Mouse (Mus musculus) adrenal gland, postnatal 25 days (tissue): ENCODE data around the gene Lpar3. TPM values are rescaled to one million over a fixed set of nuclear protein-coding genes. Genes with fewer than 3 reads are reported as not detected.

Source experiments
- DNase-seq: peaks from one replicate; pipeline ENCODE4 v3.0.0; 2021; ENCODE audit warnings: mixed read lengths
- total RNA-seq: library from RNA; stranded (reverse); gene quantifications from 2 replicates; pipeline ENCODE4 v1.2.3, GENCODE M21; 2021

The Lpar3 gene
- total RNA-seq, 1 experiment from 2014 or later: 0.39 TPM

DNA sequence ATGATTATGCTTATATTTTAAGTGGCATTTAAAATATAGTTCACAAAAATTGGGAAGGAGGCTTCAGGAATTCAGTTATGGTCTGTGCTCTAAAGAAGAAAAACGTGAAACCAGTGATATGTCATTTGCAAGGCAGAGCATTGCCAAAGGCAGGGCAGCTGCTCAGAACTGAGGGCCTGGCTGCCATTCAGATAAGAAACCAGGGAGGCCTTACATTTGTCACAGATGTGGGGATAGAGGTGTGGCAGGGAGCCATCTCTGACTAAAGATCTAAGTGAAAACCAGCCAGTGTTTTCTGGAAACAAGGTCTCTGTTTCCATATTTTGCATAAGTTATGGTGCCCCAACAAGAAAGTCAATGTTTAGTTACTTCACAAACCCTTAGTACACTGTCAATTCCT is 41.8 kb downstream of the Lpar3 start:
- no peak for DNase-seq

DNA sequence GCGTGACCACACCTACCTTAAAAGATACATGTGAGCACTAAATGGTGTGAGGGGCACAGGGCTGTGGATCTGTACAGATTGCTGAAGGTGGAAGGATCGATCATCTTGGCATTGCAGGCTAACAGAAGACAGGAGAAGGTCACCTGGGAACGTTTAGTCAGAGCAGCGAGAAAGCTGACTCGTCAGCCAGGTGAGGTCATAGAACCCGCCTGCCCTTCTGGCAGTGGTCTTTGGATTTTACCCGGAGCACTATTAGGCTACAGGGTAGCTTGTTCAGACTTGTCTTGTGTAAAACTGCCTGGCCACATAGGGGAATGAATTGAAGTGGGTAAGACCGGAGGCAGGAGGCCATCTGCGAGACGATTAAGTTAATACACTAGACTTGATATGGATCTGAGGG is 43.4 kb downstream of the Lpar3 start:
- no peak for DNase-seq

- no peak for DNase-seq
Observed at GRCm38 (mm10) chr3:146265545-146266130, 44.9 kb downstream of the Lpar3 start.

- DNase-seq: no peak
Observed at GRCm38 (mm10) chr3:146268024-146268801, 47.5 kb downstream of the Lpar3 start.

DNA sequence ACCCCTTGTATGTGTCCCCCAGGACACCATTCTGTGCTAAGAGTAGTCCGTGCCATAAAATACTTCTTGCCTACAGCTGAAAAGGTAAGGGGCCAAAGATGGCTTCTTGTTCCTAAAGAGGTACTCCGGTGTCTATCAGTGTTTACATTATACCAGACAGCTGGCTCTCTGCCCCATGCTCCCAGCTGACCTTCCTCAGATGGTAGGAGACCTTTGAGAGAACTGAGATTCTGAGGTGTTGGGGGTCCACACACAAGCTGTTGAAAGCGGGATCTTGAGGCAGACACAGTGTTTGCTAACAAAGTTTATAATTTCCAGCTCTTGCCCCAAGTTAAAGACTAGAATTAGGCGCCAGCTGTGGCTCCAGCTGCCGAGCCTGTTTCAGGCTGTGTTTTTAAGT is 53.7 kb downstream of the Lpar3 start:
- no peak for DNase-seq

- DNase-seq: no peak
Observed at GRCm38 (mm10) chr3:146275360-146276025, 54.7 kb downstream of the Lpar3 start.

- no peak for DNase-seq
Observed at GRCm38 (mm10) chr3:146276026-146276409, 55.3 kb downstream of the Lpar3 start.

DNA sequence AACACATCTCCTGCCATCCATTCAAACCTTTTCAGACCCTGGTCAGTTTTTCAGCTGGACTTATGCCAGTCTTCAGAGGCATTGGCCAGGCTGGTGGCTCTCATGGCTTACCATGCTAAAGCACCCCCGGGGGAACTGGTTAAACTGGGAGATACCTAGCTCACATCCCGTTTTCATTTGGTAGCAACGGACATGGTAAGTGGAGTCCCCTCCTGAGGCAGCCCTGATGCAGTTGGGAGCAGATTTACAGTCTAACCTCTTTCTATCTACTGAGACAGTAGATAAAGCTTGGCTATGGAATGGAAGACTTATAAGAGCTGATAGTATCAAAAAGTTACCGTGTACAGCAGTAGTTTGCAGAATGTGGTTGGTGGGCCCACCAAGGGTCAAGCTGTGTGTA is 56.2 kb downstream of the Lpar3 start:
- DNase-seq: no peak

DNA sequence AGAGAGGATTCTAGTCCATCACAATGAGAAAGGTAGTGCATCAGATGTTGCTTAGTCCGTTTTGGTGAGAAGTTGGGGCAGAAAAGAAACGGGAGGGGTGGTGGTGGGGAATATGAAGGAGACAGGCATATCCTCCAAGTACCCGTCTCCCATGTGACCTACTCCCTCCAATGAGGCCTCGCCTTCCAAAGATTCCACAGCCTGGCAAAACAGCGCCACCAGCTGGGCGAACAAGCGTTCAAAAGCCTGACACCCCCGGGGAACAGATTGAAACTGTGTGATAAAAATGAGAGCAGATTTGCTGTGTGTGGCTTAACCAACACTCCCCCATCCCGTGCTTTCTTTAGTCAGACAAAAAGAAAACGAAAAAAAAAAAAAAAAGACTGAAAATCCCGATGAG is 56.7 kb downstream of the Lpar3 start:
- DNase-seq: peak; percentile 72

DNA sequence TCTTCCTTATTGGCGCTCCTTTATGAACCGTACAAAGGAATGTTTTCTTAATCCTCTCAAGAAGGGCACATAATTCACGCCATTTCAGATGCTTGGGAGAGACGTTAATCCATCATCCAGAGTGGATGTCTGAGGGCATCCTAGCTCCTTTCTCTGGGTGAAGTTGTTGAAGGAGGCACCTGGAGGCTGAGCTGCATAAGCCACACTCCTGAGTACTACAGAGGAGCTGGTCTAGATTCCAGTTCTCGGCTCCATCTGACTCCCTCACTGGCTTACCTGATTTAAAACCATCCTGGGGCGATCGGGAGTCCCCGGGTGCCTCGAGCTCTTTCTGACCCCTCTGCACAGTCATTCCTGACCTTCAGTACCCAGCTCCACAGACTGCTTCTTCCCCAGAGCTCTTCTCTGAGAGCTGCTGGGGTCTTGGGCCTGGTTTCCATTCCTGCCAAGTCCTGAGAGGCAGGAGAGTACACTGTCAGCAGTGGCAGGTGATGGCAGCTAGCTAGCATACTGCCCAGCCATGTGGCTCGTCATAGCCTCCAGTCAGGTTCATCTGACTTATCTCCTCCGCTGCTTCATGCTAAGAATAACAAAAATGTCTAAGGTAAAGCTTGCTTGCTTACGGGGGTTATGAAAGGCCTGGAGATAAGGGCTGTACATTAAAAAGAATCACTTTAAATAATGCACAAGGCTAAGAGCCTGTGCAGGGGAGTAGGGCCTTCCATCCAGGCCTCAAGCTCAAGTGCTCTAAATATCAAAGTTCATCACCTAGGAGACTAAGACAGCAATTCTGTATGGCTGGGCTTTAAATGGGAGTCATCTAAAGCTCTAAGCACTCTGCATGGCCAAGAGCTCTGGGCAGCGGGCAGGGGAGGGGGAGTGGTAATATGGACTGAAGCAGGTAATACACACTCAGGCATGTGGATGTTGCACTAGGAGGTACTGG is 57.7 kb downstream of the Lpar3 start:
- DNase-seq: no peak

GRCm38 (mm10) chr3:146283732-146284361 is 63.1 kb downstream of the Lpar3 start:
- DNase-seq: no peak

- DNase-seq: no peak
Observed at GRCm38 (mm10) chr3:146286118-146286517, 65.4 kb downstream of the Lpar3 start.

GRCm38 (mm10) chr3:146291928-146292327 is 71.2 kb downstream of the Lpar3 start:
- DNase-seq: no peak

DNA sequence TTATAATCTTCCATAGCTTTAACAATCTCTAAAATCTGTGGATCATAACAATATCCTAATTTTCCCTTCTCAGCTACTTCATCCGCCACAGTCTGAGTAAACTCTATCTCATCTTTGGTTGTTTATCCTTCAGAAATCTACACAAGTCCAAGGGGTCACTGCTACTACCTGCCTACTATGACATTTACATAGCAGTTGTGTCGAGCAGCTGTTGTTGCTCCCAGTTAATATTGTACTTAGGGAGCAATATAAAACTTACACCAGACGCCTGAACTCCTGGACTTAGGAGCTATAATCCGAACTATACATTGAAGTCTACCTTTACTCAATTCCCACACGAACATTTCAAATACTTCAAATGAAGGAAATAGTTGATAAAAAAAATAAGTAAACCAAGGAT is 71.8 kb downstream of the Lpar3 start:
- DNase-seq: no peak

DNA sequence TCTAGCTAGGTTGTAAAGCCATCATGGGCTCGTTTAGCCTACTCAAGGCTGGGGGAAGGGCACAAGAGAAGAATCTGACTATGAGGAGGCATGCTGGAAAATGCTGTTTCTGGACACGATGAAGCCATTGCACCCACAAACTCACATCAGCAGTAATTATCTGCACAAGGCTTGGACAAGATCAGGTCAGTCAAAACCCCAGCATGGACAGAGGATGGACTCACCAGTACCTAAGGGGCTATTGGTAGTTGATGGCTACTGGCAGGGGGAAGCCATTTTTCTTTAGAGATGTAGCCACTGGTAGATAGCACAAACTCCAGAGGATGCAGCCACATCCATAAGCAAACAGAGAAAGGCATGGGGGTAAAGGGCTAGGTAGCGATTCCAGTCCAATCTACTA is 81.7 kb downstream of the Lpar3 start:
- no peak for DNase-seq

DNA sequence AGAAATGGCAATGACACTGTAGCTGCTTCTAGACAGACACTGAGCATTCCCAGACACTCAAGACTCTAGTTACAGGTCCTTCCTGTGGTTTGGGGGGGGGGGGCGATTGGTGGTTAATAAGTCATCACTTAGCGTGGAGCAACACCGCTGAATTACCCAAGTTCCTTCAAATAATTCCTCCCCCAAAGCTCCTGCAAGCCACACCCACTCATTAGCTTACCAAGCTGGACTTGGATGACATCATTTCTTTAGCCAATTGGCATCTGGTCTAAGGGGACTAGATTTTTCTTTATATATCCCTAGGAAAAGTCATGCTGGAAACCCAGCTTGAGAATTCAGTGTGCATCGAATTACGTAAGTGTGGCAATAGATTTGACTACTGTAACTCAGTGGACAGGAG is 82.4 kb downstream of the Lpar3 start:
- DNase-seq: no peak

- DNase-seq: no peak
Observed at GRCm38 (mm10) chr3:146304556-146305405, 84.0 kb downstream of the Lpar3 start.

- no peak for DNase-seq
Observed at GRCm38 (mm10) chr3:146307341-146307740, 86.6 kb downstream of the Lpar3 start.

DNA sequence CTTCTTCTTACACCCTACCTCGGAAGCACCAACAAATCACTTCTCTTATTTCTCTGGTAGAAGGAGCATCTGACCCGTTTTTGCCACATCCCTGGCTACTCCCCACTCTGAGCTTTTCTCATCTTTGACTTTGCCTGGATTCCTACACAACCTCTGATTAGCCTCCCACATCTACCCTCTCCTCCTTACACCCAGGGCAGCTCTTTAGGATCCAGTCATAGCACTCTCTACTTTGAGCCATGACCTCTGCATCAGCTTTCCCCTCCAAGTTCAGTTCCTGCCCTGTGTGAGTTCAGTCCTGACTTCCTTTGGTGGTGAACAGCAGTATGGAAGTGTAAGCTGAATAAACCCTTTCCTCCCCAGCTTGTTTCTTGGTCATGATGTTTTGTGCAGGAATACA is 87.1 kb downstream of the Lpar3 start:
- DNase-seq: no peak

GRCm38 (mm10) chr3:146309586-146309985 is 88.8 kb downstream of the Lpar3 start:
- DNase-seq: no peak

DNA sequence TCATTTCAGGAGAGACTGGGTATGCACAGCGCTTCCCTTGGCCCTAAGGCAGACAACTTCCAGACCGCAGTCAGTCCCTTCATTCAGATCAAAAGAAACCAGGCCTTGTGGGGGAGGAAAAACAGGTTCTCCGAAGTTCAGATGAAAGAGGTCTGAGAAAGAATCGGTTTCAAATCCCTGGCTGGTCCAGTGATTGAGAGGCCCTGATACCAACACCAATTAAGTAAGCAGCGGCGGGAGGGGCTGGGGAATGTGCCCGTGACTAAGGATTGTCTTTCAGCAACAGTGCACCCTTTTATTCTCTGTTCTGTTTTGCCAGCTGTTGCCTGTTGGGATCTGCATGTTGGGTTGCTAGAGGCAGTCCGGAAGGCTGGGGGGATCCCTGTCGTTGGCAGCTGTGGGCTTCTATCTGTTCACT is 90.4 kb downstream of the Lpar3 start:
- no peak for DNase-seq
